In the genomic region with DNA sequence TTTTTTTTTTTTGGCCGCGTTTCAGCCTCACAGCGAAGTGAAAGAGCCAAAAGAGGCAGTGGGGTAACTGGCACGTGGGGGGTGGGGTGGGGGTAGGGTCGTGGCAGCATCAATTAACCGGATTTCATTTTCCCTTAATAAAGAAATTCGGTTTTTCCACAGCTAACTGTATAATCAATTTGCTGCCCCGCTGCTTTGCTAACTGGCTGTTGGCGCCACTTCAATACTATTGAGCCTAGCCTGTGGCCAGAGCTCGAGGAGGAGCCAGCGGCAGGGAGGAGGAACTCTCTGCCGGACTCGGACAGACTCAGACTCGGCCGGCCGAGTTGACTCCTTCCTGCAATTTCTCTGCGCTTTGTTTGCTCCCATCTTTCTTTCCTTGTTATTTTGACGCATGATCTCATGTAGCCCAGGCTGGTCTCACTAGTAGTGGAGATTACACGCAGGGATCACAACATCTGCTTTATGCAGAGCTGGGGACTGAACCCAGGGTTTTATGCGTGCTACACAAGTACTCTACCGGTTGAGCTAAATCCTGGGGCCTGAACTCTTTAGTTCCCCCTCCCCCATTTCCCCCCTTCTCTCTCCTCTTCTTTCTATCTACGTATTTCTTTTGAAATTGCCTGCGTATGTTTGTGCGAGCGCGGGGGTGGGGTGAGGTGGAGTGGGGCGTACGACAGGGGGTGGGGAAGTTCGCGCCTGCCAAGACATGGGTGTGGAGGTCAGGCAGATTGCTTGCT, we compare ENCODE assay signal across 8 mouse cellular contexts.
DNase-seq lines count a peak whose midpoint lies in the region; ATAC-seq lines count a peak whose summit lies in the region.

No protein-coding gene starts in this region.

- DNase-seq in WW6 (ENCODE audit: low read depth, low spot score), result peak; percentile 18
- peak; percentile 60 to 66 for DNase-seq in cerebellum, postnatal 14 days
- DNase-seq in gastrocnemius, adult 18-20 months (ENCODE audit: low spot score), result peak; percentile 64
- peak; percentile 12 to 16 for DNase-seq in left cerebral cortex, adult 8-10 months (ENCODE audit: low spot score in 2 of 2)
- peak; percentile 24 for DNase-seq in right cerebral cortex, adult 18-20 months
- DNase-seq in urinary bladder, postnatal 25 days (ENCODE audit: low spot score), result peak; percentile 38

- H3K36me3 ChIP-seq in hindbrain, embryonic 15.5 days, result no peaks in the 10 kb centered on the region
- no peaks in the 10 kb centered on the region for H3K36me3 ChIP-seq in macrophage (ENCODE audit: inconsistent target)

- H3K9me3 ChIP-seq in hindbrain, embryonic 15.5 days, result no peaks in the 10 kb centered on the region

- peak overlapping the region; percentile 61 for H3K4me2 ChIP-seq in hindbrain, embryonic 15.5 days

- peak overlapping the region; percentile 36 for H3K9ac ChIP-seq in hindbrain, embryonic 15.5 days

- H3K4me3 ChIP-seq in hindbrain, embryonic 15.5 days, result peak overlapping the region; percentile 36
- peak overlapping the region; percentile 47 for H3K4me3 ChIP-seq in macrophage (ENCODE audit: inconsistent target)

- WGBS in hindbrain, embryonic 15.5 days, result 7% methylated on average over 30 of the region's 30 CpGs
- WGBS in macrophage (ENCODE audit: missing documents), result 2% methylated on average over 29 of the region's 30 CpGs

- no peaks in the 10 kb centered on the region for H3K79me2 ChIP-seq in macrophage (ENCODE audit: inconsistent target)

- no peak overlapping the region for H3K27ac ChIP-seq in hindbrain, embryonic 15.5 days (replicated peaks)
- H3K27ac ChIP-seq in macrophage, result peak overlapping the region; percentile 81

- peak; percentile 87 for ATAC-seq in hindbrain, embryonic 15.5 days (ENCODE audit: low FRiP score, low read depth)

- peaks cover 7% of the 10 kb centered on the region; the same call in 1 of the 2 replicates for H3K27me3 ChIP-seq in hindbrain, embryonic 15.5 days

- peaks cover 9% of the 10 kb centered on the region; the same call in 1 of the 2 replicates for H3K4me1 ChIP-seq in hindbrain, embryonic 15.5 days (replicated peaks)

Comparison
In these comparisons a context has a peak if more than half of its experiments do, and no peak if none do; other contexts are left out.
1. DNase-seq: peak in every context shown above with its lines; median percentile 64 in gastrocnemius, adult 18-20 months; 63 in cerebellum, postnatal 14 days; 38 in urinary bladder, postnatal 25 days; 24 in right cerebral cortex, adult 18-20 months; 18 in WW6; 14 in left cerebral cortex, adult 8-10 months.